ENCODE assay signal across 9 mouse cellular contexts in the genomic region with DNA sequence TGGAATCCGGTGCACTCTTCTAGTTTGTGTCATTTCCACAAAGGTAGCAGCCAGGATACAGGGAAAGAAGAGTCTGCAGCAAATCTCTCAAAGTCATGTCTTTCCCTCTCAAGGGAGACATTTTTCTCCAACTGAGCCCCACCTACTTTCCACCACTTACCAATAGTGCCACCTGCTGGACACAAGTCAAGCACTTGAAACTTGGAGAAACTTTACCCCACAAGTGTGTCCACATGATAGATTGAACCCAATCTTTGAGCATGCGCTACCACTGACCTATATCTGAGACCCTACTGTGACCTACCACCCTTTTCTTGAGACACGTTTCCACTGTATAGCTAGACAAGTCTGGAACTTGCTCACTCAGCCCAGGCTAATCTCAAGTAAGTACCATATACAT. TPM values are rescaled to one million over a fixed set of nuclear protein-coding genes. Genes with fewer than 3 reads are reported as not detected.
DNase-seq lines count a peak whose midpoint lies in the region; ATAC-seq and TF ChIP-seq lines count a peak whose summit lies in the region.
"Had no signal": no experiment of that assay in that cellular context is flagged by ENCODE, and none has a peak within 500 bp of the region (broad histone marks: within the 10 kb centered on the region; RNA-seq: fewer than 3 reads in every experiment).

No protein-coding gene starts in this region.

- TF ChIP-seq CTCF in G1E (IDR thresholded peaks at IDR 0.05; ENCODE audit: low read depth, low read length), result peak; percentile 58
- peak; percentile 76 for TF ChIP-seq CTCF in stomach, postnatal 0 days (IDR thresholded peaks at IDR 0.05; ENCODE audit: low read depth)

- no peak for TF ChIP-seq EP300 in stomach, postnatal 0 days (optimal IDR thresholded peaks at IDR 0.05)

- no peaks in the 10 kb centered on the region for H3K27me3 ChIP-seq in G1E (ENCODE audit: insufficient read depth, low read length)
- no peaks in the 10 kb centered on the region for H3K27me3 ChIP-seq in stomach, postnatal 0 days (ENCODE audit: control insufficient read depth, insufficient read depth, low read length)
- H3K27me3 ChIP-seq: midbrain, embryonic 12.5 days had no signal

- no peak overlapping the region for H3K4me2 ChIP-seq in stomach, postnatal 0 days (replicated peaks; ENCODE audit: low read depth)
- H3K4me2 ChIP-seq: midbrain, embryonic 12.5 days had no signal

- H3K9ac ChIP-seq in stomach, postnatal 0 days (ENCODE audit: low read length), result no peak overlapping the region
- H3K9ac ChIP-seq: midbrain, embryonic 12.5 days had no signal

- H3K27ac ChIP-seq in stomach, postnatal 0 days (replicated peaks), result no peak overlapping the region
- H3K27ac ChIP-seq: midbrain, embryonic 12.5 days had no signal

- WGBS in stomach, postnatal 0 days, result 39% methylated on average over 3 of the region's 3 CpGs

- ATAC-seq in G1E (ENCODE audit: extremely low read depth, insufficient number of reproducible peaks, low FRiP score, poor library complexity, severe bottlenecking), result no peak
- 0 out of 2 replicates have a peak, but pooled peaks have one; percentile 7 for ATAC-seq in stomach, postnatal 0 days (ENCODE audit: low FRiP score, low TSS enrichment)

- H3K9me3 ChIP-seq in G1E (replicated peaks), result no peaks in the 10 kb centered on the region
- H3K9me3 ChIP-seq in stomach, postnatal 0 days (ENCODE audit: control insufficient read depth, low read length), result no peaks in the 10 kb centered on the region
- H3K9me3 ChIP-seq: midbrain, embryonic 12.5 days had no signal

- peak; percentile 16 to 19 for DNase-seq in kidney, adult 8-10 months
- no peak for DNase-seq in kidney, adult 11 months
- no peak for DNase-seq in G1E (ENCODE audit: low spot score)
- DNase-seq in c-Kit-negative CD71-positive TER-119-positive erythroid progenitor cells, embryonic 14.5 days (ENCODE audit: low read depth, low spot score), result peak; percentile 64
- DNase-seq in lung, adult 18-20 months, result peak; percentile 36 to 50
- peak; percentile 51 for DNase-seq in stomach, postnatal 0 days (ENCODE audit: low spot score)
- no peak for DNase-seq in gastrocnemius, postnatal 25 days

- H3K4me1 ChIP-seq in G1E (ENCODE audit: insufficient read depth, low read depth, low read length), result peaks cover 42% of the 10 kb centered on the region
- no peaks in the 10 kb centered on the region for H3K4me1 ChIP-seq in stomach, postnatal 0 days (replicated peaks; ENCODE audit: control insufficient read depth, insufficient read depth)

- H3K36me3 ChIP-seq in G1E (replicated peaks), result peaks cover 53% of the 10 kb centered on the region
- peaks cover under 1% of the 10 kb centered on the region; the same call in 1 of the 2 replicates for H3K36me3 ChIP-seq in stomach, postnatal 0 days (ENCODE audit: control insufficient read depth, insufficient read depth, low read length)

- no peak overlapping the region for H3K4me3 ChIP-seq in G1E (ENCODE audit: low read depth, low read length)
- H3K4me3 ChIP-seq in stomach, postnatal 0 days (ENCODE audit: low read depth, low read length), result no peak overlapping the region
- H3K4me3 ChIP-seq: midbrain, embryonic 12.5 days had no signal

RNA-seq across cellular contexts. Expression of gene Pdcd2l, which starts 1.9 kb away (rescaled TPM):
- total RNA-seq in G1E (2014; fragmentation: Nextera tagmentation), result 36.6 and 38.6 TPM in 2 replicates
- 48.3 and 49.8 TPM in 2 replicates for total RNA-seq in G1E (2017)
- polyA plus RNA-seq in G1E (2012), result 6.9 and 8.0 TPM in 2 replicates
- polyA plus RNA-seq in stomach, postnatal 0 days (2015; fragmentation: Nextera tagmentation; extraction: Ambion mirVana), result 30.4 and 34.6 TPM in 2 replicates
- total RNA-seq in gastrocnemius, postnatal 25 days (2021), result 10 to 100 TPM; 14.3 to 15.9 TPM

RNA-seq across cellular contexts. Expression of gene Uba2, which starts 28.9 kb away (rescaled TPM):
- total RNA-seq in G1E (2014; fragmentation: Nextera tagmentation), result 251 and 253 TPM in 2 replicates
- total RNA-seq in G1E (2017), result 334 TPM in 2 replicates
- polyA plus RNA-seq in G1E (2012), result 57.5 and 69.1 TPM in 2 replicates
- polyA plus RNA-seq in stomach, postnatal 0 days (2015; fragmentation: Nextera tagmentation; extraction: Ambion mirVana), result 80.4 and 80.5 TPM in 2 replicates
- total RNA-seq in gastrocnemius, postnatal 25 days (2021), result 10 to 100 TPM; 32.4 to 36.7 TPM

RNA-seq across cellular contexts. Expression of gene Gpi1, which starts 31.8 kb away (rescaled TPM):
- total RNA-seq in G1E (2014; fragmentation: Nextera tagmentation) (522 and 617 TPM in 2 replicates), G1E (2017) (590 and 664 TPM in 2 replicates)
- polyA plus RNA-seq in G1E (2012), result 3,102 and 4,494 TPM in 2 replicates
- 235 and 244 TPM in 2 replicates for polyA plus RNA-seq in stomach, postnatal 0 days (2015; fragmentation: Nextera tagmentation; extraction: Ambion mirVana)
- total RNA-seq in gastrocnemius, postnatal 25 days (2021), result 1,000 to 10,000 TPM in 1 of 2 experiments, 100 to 1,000 TPM in 1; 948 to 1,062 TPM

RNA-seq across cellular contexts. Expression of gene Gm6096, which starts 52.5 kb away (rescaled TPM):
- total RNA-seq in G1E (2014; fragmentation: Nextera tagmentation), result not detected in 2 replicates
- not detected in 2 replicates for total RNA-seq in G1E (2017)
- not detected in 2 replicates for polyA plus RNA-seq in G1E (2012)
- not detected in 2 replicates for polyA plus RNA-seq in stomach, postnatal 0 days (2015; fragmentation: Nextera tagmentation; extraction: Ambion mirVana)
- total RNA-seq in gastrocnemius, postnatal 25 days (2021), result not detected
- polyA plus RNA-seq: gonadal fat pad, adult 2 months had no signal

Comparison
In these comparisons a context has a peak if more than half of its experiments do, and no peak if none do; other contexts are left out.
1. DNase-seq: peak in kidney, adult 8-10 months (2 of 2), c-Kit-negative CD71-positive TER-119-positive erythroid progenitor cells, embryonic 14.5 days (single experiment), lung, adult 18-20 months (2 of 2) and stomach, postnatal 0 days (single experiment); none in kidney, adult 11 months (single experiment), G1E (single experiment) and gastrocnemius, postnatal 25 days (single experiment).
2. RNA of gene Uba2, which starts 28.9 kb away (total RNA-seq): 251 to 334 TPM in G1E; 32.4 to 36.7 TPM in gastrocnemius, postnatal 25 days; every median in the first group is over 4 times any median in the second.